Mouse (Mus musculus) megakaryocyte, adult 5-6 weeks (primary cell): ENCODE results near the gene Six5. TPM values are rescaled to one million over a fixed set of nuclear protein-coding genes. Genes with fewer than 3 reads are reported as not detected.

ENCODE experiments used
- ATAC-seq: 2 replicates; pipeline ENCODE4 v1.8.0; 2016; ENCODE audit warnings: mild to moderate bottlenecking, inconsistent platforms; ENCODE audit not compliant: poor library complexity, severe bottlenecking
- total RNA-seq, 2 experiments: library from RNA; stranded (forward) in 1 of 2; stranded (reverse) in 1 of 2; fragments of 153-499, 151-499 nt in 1 of 2; fragments of 221-1000, 200-1000 nt in 1 of 2; gene quantifications; 2 replicates each; pipeline versions ENCODE4 v1.2.3 to v1.2.4; 2015 to 2017

Gene Six5
- total RNA-seq, 2 experiments from 2014 or later = 0.07 to 0.18 TPM

- ATAC-seq = no peak
Observed at GRCm38 (mm10) chr7:19136673-19137334, 42.4 kb downstream of the Six5 start.

- no peak for ATAC-seq
Observed at GRCm38 (mm10) chr7:19137380-19137779, 43.0 kb downstream of the Six5 start.

DNA sequence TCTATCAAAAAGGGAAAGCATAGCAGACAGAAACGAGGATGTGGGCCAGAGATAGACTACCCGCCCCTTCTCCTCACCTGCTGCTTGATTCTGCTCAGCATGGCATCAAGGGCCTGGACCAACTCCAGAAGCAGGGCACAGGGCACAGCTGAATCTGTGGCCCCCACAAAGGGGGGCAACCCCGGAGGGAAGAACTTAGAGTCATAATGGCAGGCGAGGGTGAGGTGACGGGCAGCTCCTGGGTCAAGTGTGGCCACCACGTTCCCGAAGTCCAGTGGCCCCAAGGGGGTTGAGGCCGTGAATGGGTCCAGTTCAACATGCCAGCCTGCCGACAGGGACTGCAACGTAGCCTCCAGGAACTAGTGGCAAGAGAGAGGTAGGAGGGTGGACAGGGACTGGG lies 52.4 kb downstream of the Six5 start:
- no peak for ATAC-seq

DNA sequence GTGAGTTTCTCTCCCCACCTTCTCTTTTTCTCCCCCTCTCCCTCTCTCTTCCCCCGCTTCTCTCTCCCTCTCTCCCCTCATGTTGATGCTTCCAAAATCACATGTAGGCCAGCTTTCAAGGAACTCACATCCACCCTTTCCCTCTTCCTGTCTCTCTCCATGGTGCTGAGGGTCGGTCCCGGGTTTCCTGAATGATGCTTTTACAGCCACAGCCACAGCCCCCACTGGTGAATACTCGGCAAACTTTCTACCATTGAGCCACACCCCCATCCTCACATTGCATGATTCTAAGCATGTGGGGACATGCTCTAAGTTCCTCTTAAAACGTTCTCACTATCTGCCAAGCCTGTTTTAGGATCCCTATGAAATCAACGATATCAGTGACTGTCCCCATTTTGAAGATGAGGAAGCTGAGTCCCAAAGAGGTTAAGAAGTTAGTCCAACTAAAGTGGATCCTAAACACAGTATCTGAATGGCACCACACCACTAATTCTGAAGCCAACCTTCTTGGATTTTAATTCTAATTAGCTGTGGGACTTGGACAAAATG lies 53.2 kb downstream of the Six5 start:
- no peak for ATAC-seq

Other genes with a start within 250 kb of the Six5 start
- gene Pglyrp1, start 223.3 kb upstream of the Six5 start, total RNA-seq (2015) = 492 and 634 TPM in 2 replicates
- 78.5 and 108 TPM in 2 replicates for gene Pglyrp1, start 223.3 kb upstream of the Six5 start, total RNA-seq (2017)
- 12.9 and 15.3 TPM in 2 replicates for gene Ccdc61, start 184.2 kb upstream of the Six5 start, total RNA-seq (2015)
- gene Ccdc61, start 184.2 kb upstream of the Six5 start, total RNA-seq (2017) = 8.9 and 12.2 TPM in 2 replicates
- gene Nova2, start 168.7 kb upstream of the Six5 start, total RNA-seq (2015) = not detected in 2 replicates
- gene Nova2, start 168.7 kb upstream of the Six5 start, total RNA-seq (2017) = not detected in 2 replicates
- not detected in 2 replicates for gene Nanos2, start 107.2 kb upstream of the Six5 start, total RNA-seq (2015)
- gene Nanos2, start 107.2 kb upstream of the Six5 start, total RNA-seq (2017) = not detected in 2 replicates
- gene Mypop, start 103.3 kb upstream of the Six5 start, total RNA-seq (2015) = 0.25 TPM in 1 of 2 replicates, not detected in the other
- gene Mypop, start 103.3 kb upstream of the Six5 start, total RNA-seq (2017) = 0.15 and 0.24 TPM in 2 replicates
- 11.4 and 14.5 TPM in 2 replicates for gene Irf2bp1, start 90.5 kb upstream of the Six5 start, total RNA-seq (2015)
- 6.9 and 8.2 TPM in 2 replicates for gene Irf2bp1, start 90.5 kb upstream of the Six5 start, total RNA-seq (2017)
- gene Foxa3, start 71.1 kb upstream of the Six5 start, total RNA-seq (2015) = not detected in 2 replicates
- gene Foxa3, start 71.1 kb upstream of the Six5 start, total RNA-seq (2017) = not detected in 2 replicates
- 48.4 and 54.7 TPM in 2 replicates for gene Sympk, start 70.2 kb upstream of the Six5 start, total RNA-seq (2015)
- gene Sympk, start 70.2 kb upstream of the Six5 start, total RNA-seq (2017) = 26.6 and 30.4 TPM in 2 replicates
- gene Rsph6a, start 39.9 kb upstream of the Six5 start, total RNA-seq (2015) = not detected in 2 replicates
- not detected in 2 replicates for gene Rsph6a, start 39.9 kb upstream of the Six5 start, total RNA-seq (2017)
- 4.1 and 6.2 TPM in 2 replicates for gene Dmwd, start 18.4 kb upstream of the Six5 start, total RNA-seq (2015)
- 1.0 and 1.3 TPM in 2 replicates for gene Dmwd, start 18.4 kb upstream of the Six5 start, total RNA-seq (2017)
- 2.2 and 5.4 TPM in 2 replicates for gene Dmpk, start 10.7 kb upstream of the Six5 start, total RNA-seq (2015)
- 2.7 and 3.1 TPM in 2 replicates for gene Dmpk, start 10.7 kb upstream of the Six5 start, total RNA-seq (2017)
- gene Gm4969, start 23.8 kb downstream of the Six5 start, total RNA-seq (2015) = 0.05 TPM in 1 of 2 replicates, not detected in the other
- 0.29 TPM in 1 of 2 replicates, not detected in the other for gene Gm4969, start 23.8 kb downstream of the Six5 start, total RNA-seq (2017)
- gene Fbxo46, start 25.3 kb downstream of the Six5 start, total RNA-seq (2015) = 1.5 and 1.9 TPM in 2 replicates
- gene Fbxo46, start 25.3 kb downstream of the Six5 start, total RNA-seq (2017) = 6.5 and 6.9 TPM in 2 replicates
- gene Qpctl, start 54.7 kb downstream of the Six5 start, total RNA-seq (2015) = 6.6 and 7.9 TPM in 2 replicates
- gene Qpctl, start 54.7 kb downstream of the Six5 start, total RNA-seq (2017) = 3.5 and 4.5 TPM in 2 replicates
- gene Snrpd2, start 55.1 kb downstream of the Six5 start, total RNA-seq (2015) = 44.2 and 53.7 TPM in 2 replicates
- 28.3 and 32.4 TPM in 2 replicates for gene Snrpd2, start 55.1 kb downstream of the Six5 start, total RNA-seq (2017)
- not detected in 2 replicates for gene Gipr, start 71.5 kb downstream of the Six5 start, total RNA-seq (2015)
- not detected in 2 replicates for gene Gipr, start 71.5 kb downstream of the Six5 start, total RNA-seq (2017)
- gene Eml2, start 81.8 kb downstream of the Six5 start, total RNA-seq (2015) = 5.2 and 9.1 TPM in 2 replicates
- gene Eml2, start 81.8 kb downstream of the Six5 start, total RNA-seq (2017) = 8.7 and 13.4 TPM in 2 replicates
- not detected in 2 replicates for gene Gpr4, start 117.9 kb downstream of the Six5 start, total RNA-seq (2015)
- gene Gpr4, start 117.9 kb downstream of the Six5 start, total RNA-seq (2017) = 0.12 TPM in 1 of 2 replicates, not detected in the other
- gene Opa3, start 133.7 kb downstream of the Six5 start, total RNA-seq (2015) = 12.3 and 15.7 TPM in 2 replicates
- 18.2 and 20.7 TPM in 2 replicates for gene Opa3, start 133.7 kb downstream of the Six5 start, total RNA-seq (2017)
- gene Vasp, start 177.2 kb downstream of the Six5 start, total RNA-seq (2015) = 122 and 129 TPM in 2 replicates
- gene Vasp, start 177.2 kb downstream of the Six5 start, total RNA-seq (2017) = 180 and 227 TPM in 2 replicates
- not detected in 2 replicates for gene Ppm1n, start 185.5 kb downstream of the Six5 start, total RNA-seq (2015)
- gene Ppm1n, start 185.5 kb downstream of the Six5 start, total RNA-seq (2017) = not detected in 2 replicates
- gene Rtn2, start 188.0 kb downstream of the Six5 start, total RNA-seq (2015) = 0.48 TPM in 1 of 2 replicates, not detected in the other
- not detected in 2 replicates for gene Rtn2, start 188.0 kb downstream of the Six5 start, total RNA-seq (2017)
- gene Fosb, start 215.5 kb downstream of the Six5 start, total RNA-seq (2015) = 24.0 and 25.4 TPM in 2 replicates
- 26.9 and 30.4 TPM in 2 replicates for gene Fosb, start 215.5 kb downstream of the Six5 start, total RNA-seq (2017)